Mouse (Mus musculus) E14TG2a.4 (cell line): ENCODE results near the gene Gadd45a.

Experiments used
- H3K27me3 ChIP-seq: 2 replicates; pipeline ENCODE4 v1.6.1; 2014; ENCODE audit warnings: low read length, control low read depth; ENCODE audit not compliant: insufficient read depth
- H3K36me3 ChIP-seq: 2 replicates; pipeline ENCODE4 v1.6.1; 2014; ENCODE audit warnings: low read length, control low read depth; ENCODE audit not compliant: insufficient read depth
- H3K4me1 ChIP-seq: replicated peaks from 2 replicates; pipeline ENCODE4 v1.6.1; 2014; ENCODE audit warnings: low read depth, low read length, control low read depth
- H3K4me3 ChIP-seq: replicated peaks from 2 replicates; pipeline ENCODE4 v1.5.1; 2014; ENCODE audit warnings: mild to moderate bottlenecking, low read length
- H3K9me3 ChIP-seq: 2 replicates; pipeline ENCODE4 v1.6.1; 2014; ENCODE audit warnings: low read length, control low read depth
- CTCF ChIP-seq: conservative IDR thresholded peaks from 2 replicates; pipeline ENCODE4 v1.5.1; 2014; ENCODE audit warnings: low read length
- NANOG ChIP-seq: IDR thresholded peaks from 2 replicates; pipeline ENCODE4 v1.6.1; 2014; ENCODE audit warnings: borderline replicate concordance, low read length, mixed read lengths
- POU5F1 ChIP-seq: IDR thresholded peaks from 2 replicates; pipeline ENCODE4 v1.6.1; 2014; ENCODE audit warnings: low read length, borderline replicate concordance

Gadd45a gene

DNA sequence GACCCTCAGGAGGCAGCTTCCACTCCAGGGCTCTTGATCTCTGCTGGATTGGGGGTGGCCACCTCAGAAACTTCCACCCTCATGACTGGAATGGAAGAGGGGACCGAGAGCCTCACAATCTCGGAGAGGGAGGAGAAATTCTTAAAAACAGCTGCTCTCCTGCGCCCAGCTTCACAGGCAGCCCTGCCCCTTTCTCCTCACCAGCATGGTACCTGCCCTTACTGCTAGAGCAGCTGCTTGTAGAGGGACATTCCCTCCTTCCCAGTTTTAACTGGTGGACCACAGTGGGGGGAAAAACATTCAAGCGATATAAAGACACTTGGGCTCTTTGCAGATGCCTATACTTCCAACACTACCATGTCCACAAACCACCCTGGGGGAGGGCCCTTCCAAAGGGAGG lies 18.9 kb downstream of the Gadd45a start:
- H3K36me3 ChIP-seq: no peaks in the 10 kb centered on the region
- H3K4me3 ChIP-seq: no peak overlapping the region
- no peaks in the 10 kb centered on the region for H3K27me3 ChIP-seq
- TF ChIP-seq POU5F1 (no peak), CTCF (no peak), NANOG (no peak)
- H3K4me1 ChIP-seq: peaks cover 52% of the 10 kb centered on the region
- no peaks in the 10 kb centered on the region for H3K9me3 ChIP-seq

DNA sequence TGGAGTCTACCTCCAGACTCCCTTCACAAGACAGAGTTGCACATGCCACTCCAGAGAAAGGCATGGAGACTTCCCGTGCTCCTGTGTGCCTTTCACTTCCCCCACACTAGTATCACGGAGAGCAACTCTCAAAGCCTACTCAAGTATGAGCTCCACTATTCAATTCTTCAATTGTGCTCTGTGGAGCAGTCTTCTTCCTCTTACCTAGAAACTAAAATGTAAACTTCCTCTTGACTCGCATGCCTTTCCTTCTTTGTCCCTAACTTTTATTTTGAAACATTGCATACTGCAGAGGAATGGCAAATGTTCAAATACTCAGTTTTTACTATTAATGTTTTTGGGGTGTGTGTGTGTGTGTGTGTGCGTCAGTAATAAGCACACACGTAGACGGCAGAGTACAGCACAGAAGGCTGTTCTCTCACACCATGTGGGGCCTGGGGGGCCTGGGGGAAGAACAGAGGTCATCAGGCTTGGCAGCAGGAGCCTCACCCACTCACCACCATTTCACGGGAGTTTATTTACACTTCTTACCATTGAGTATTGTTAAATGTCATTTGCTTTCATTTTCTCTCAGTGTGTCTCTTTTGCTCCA lies 20.6 kb downstream of the Gadd45a start:
- no peak for TF ChIP-seq POU5F1
- TF ChIP-seq CTCF: no peak
- TF ChIP-seq NANOG: no peak
- H3K4me3 ChIP-seq: no peak overlapping the region
- no peaks in the 10 kb centered on the region for H3K27me3 ChIP-seq
- no peaks in the 10 kb centered on the region for H3K36me3 ChIP-seq
- H3K4me1 ChIP-seq: peaks cover 53% of the 10 kb centered on the region
- H3K9me3 ChIP-seq: no peaks in the 10 kb centered on the region

DNA sequence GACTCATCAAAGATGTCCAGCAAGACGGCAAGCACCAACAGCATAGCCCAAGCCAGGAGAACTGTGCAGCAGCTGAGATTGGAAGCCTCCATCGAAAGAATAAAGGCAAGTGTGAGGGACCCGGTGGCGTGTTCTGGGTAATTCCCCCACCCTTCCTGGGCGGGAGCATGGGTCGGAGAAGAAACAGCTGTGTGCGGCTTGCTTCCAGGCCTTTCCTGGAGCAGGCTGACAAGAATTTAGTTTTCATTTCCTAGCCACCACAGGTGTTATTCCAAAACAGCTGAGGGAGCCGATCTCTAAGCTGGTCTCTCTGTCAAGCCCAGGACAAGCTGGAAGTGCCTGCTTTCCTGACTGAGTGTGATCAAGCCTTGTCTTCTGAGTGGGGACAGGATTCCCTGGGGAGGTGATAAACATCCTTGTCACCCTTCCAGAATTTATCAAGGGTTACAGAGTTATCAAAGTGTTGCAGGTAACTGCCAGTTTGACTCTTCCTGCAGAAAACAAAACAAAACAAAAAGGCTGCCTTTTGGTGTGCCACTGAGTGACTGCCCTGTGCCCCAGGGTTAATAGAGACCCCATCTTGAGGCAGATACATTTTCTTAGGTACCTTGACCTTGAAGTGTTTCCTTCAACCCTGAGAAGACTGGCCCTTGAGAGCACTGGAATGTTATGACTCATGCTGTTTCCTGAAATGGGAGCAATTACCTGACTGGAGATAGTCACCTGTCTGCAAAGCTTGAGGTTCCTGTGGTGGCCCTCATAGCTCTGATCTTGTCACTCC lies 21.3 kb downstream of the Gadd45a start:
- Histone ChIP-seq H3K4me3 (no peak overlapping the region), H3K9me3 (no peaks in the 10 kb centered on the region), H3K27me3 (no peaks in the 10 kb centered on the region), H3K36me3 (no peaks in the 10 kb centered on the region), H3K4me1 (peaks cover 53% of the 10 kb centered on the region)
- TF ChIP-seq CTCF (no peak), POU5F1 (no peak), NANOG (no peak)

DNA sequence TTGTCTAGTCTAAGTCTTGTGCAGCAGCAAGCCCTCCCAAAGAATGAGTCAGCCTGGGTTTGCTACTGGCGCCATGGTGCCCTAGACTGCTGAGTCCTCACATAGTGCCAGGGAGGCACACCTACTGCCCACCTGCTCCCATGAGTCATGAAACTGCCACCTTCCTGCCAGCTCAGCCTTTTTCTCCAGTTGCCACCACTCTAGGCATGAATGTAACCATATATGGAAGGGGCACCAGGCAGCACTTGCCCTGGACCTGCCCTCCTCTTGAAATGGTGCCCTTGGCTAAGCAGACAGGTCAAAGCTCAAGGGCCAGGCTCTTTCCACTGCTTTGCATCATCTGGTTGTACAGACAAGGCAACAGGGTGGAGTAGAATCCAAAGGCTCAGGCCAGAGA lies 22.6 kb downstream of the Gadd45a start:
- no peak for TF ChIP-seq CTCF
- TF ChIP-seq POU5F1: no peak
- no peak for TF ChIP-seq NANOG
- H3K4me3 ChIP-seq: no peak overlapping the region
- no peaks in the 10 kb centered on the region for H3K36me3 ChIP-seq
- H3K9me3 ChIP-seq: no peaks in the 10 kb centered on the region
- H3K4me1 ChIP-seq: peaks cover 57% of the 10 kb centered on the region
- no peaks in the 10 kb centered on the region for H3K27me3 ChIP-seq

DNA sequence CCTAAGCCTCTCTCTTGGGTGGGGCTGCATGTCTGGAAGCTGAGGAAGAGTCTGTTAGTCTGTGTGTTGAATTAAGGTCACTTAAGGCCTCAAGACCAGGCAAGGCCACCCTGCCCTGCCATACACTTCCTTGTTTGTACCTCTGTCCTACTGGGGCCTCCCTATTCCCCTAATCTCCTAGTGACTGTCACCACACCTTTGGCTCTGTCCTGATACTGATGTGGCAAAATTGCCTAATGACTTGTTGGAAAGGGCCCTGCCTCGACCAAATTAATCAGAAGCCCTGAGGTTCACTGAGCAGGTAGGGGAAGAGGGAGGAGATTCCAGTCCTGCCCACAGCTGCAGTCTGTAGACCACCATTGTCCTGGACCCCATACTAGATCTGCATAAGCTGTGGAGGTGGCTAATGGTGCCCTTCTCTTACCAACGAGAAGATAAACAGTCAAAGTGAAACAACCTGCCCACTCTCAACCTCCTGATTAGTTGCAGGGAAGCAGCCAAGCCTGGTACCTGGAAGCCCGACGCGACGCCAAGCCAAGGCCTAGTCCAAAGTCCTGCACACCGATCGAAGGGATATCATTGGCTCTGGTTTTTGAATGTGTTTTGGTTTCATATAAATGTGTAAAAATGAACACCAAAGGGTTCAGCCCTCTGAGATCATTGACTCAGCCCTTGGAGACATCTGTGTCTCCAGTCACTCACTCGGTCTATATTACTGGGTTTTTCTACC lies 23.1 kb downstream of the Gadd45a start:
- Histone ChIP-seq H3K36me3 (no peaks in the 10 kb centered on the region), H3K4me1 (peaks cover 59% of the 10 kb centered on the region), H3K27me3 (no peaks in the 10 kb centered on the region), H3K4me3 (no peak overlapping the region), H3K9me3 (no peaks in the 10 kb centered on the region)
- TF ChIP-seq POU5F1 (no peak), CTCF (no peak), NANOG (no peak)

DNA sequence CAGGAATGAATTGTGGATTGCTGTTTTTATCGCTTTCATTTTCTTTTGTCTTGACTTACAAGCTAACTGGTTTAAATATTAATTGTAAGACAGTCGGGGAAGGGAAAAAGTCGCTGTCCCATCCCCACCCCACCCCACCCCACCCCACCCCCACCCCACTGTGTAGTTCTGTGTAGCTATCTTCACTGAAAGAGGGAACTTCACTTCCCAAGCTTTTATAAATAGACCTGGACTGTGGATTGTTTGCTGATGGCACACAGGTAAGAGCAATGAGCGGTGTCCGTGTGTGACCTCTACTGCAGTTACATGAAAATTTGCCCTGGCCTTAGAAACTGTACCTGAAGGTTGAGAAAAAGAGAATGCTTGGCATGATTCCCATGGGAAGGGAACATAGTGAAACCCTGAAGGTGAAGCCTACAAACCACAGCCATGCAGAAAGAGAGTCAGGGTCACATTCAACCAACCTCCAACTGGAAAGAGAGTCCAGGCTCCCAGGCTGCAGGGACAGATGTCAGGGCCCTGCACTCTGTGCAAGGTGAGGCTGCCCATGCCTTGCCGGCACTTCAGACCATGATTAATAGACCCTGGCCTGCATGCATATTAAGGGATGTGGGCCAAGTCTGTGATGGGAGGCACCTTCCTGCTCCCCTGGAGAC lies 23.8 kb downstream of the Gadd45a start:
- H3K36me3 ChIP-seq: no peaks in the 10 kb centered on the region
- TF ChIP-seq CTCF: no peak
- TF ChIP-seq NANOG: no peak
- TF ChIP-seq POU5F1: no peak
- no peaks in the 10 kb centered on the region for H3K27me3 ChIP-seq
- H3K4me1 ChIP-seq: peaks cover 57% of the 10 kb centered on the region
- H3K9me3 ChIP-seq: no peaks in the 10 kb centered on the region
- H3K4me3 ChIP-seq: no peak overlapping the region

DNA sequence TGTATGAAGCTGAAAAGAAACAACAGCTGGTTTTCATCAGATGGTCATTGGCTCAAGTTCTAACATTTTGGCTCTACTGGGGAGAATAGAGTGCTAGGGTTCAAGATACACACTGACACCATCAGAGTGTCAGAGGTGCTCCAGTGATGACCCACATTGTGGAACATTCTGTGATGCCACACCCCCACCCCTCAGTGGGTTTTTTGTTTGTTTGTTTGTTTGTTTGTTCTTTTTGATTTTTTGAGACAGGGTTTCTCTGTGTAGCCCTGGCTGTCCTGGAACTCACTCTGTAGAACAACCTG lies 26.1 kb downstream of the Gadd45a start:
- Histone ChIP-seq H3K27me3 (no peaks in the 10 kb centered on the region), H3K4me1 (peaks cover 40% of the 10 kb centered on the region), H3K36me3 (no peaks in the 10 kb centered on the region), H3K4me3 (no peak overlapping the region), H3K9me3 (no peaks in the 10 kb centered on the region)
- TF ChIP-seq CTCF (no peak), NANOG (no peak), POU5F1 (no peak)

DNA sequence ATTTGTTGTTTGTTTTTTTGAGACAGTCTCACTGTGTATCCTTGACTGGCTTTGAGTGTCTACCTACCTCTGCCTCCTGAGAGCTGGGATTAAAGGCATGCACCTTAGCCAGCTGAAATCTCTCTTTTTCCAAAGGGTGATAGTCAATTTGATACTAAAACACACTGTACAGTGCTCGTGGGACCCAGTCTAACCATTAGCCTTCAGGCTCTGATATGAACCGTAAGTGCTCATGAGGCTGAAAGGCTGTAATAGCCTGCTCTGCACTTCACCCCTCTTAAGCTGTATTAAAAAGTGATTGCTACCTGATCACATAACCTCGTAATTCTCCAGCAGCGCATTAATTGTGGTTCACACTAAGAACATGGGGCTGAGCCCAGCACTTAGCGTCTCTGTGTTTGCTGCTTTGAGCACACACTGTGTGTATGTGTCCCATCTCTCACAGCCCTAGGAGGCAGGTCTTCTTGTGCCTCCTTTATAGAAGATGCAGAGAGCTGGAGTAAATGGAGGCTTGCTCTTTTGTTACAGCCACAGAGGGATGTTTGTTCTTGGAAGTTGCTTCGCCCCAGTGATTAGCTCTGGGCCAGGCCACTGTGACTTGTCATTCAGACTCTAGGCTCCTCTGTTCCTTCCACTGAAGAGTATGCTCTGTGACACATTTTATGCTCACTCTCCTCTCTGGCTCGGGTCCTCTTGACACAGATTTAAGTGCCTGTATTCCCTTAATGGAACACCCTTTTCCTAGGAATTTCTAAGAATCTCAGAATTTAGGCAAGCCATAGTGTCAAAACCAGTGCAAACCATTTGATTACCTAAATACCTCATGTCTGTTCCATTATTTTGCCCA lies 26.7 kb downstream of the Gadd45a start:
- Histone ChIP-seq H3K27me3 (no peaks in the 10 kb centered on the region), H3K4me3 (no peak overlapping the region), H3K9me3 (no peaks in the 10 kb centered on the region), H3K4me1 (peaks cover 34% of the 10 kb centered on the region), H3K36me3 (no peaks in the 10 kb centered on the region)
- TF ChIP-seq CTCF (no peak), NANOG (no peak), POU5F1 (no peak)
